Mouse (Mus musculus) layer of hippocampus, adult 8-10 months (tissue): Measurements from ENCODE around the gene Ptges2. TPM values are rescaled to one million over a fixed set of nuclear protein-coding genes. Genes with fewer than 3 reads are reported as not detected.
A peak's percentile ranks its signal among the peaks of the same experiment; 100 is the strongest.

ENCODE experiments used
- DNase-seq, 2 experiments: peaks; one replicate each; pipeline ENCODE4 v3.0.0; 2022; ENCODE audit warnings: low spot score in 2 of 2
- total RNA-seq, 4 experiments: library from RNA; stranded (reverse); gene quantifications; 2 replicates each; pipeline ENCODE4 v1.2.4; 2022

Gene Ptges2
- total RNA-seq, 4 experiments from 2014 or later = 36.5 to 40.0 (median 38.2) TPM

- no peak for DNase-seq
Observed at GRCm38 (mm10) chr2:32413936-32414335, 18.2 kb downstream of the Ptges2 start.

- DNase-seq = no peak
Observed at GRCm38 (mm10) chr2:32415801-32416200, 20.1 kb downstream of the Ptges2 start.

- DNase-seq = no peak
Observed at GRCm38 (mm10) chr2:32416556-32416955, 20.9 kb downstream of the Ptges2 start.

GRCm38 (mm10) chr2:32417486-32417885 lies 21.8 kb downstream of the Ptges2 start:
- DNase-seq = no peak

- DNase-seq = no peak
Observed at GRCm38 (mm10) chr2:32418430-32419151, 22.9 kb downstream of the Ptges2 start.

- DNase-seq = no peak
Observed at GRCm38 (mm10) chr2:32419359-32419758, 23.7 kb downstream of the Ptges2 start.

GRCm38 (mm10) chr2:32420066-32420608 lies 24.4 kb downstream of the Ptges2 start:
- DNase-seq = no peak

- DNase-seq = no peak
Observed at GRCm38 (mm10) chr2:32420647-32421046, 25.0 kb downstream of the Ptges2 start.

GRCm38 (mm10) chr2:32421851-32422251 lies 26.2 kb downstream of the Ptges2 start:
- no peak for DNase-seq

- no peak for DNase-seq
Observed at GRCm38 (mm10) chr2:32423481-32424331, 28.0 kb downstream of the Ptges2 start.

GRCm38 (mm10) chr2:32424796-32425195 lies 29.1 kb downstream of the Ptges2 start:
- no peak for DNase-seq

GRCm38 (mm10) chr2:32425568-32425967 lies 29.9 kb downstream of the Ptges2 start:
- no peak for DNase-seq

GRCm38 (mm10) chr2:32426141-32426540 lies 30.4 kb downstream of the Ptges2 start:
- DNase-seq = no peak

- DNase-seq = no peak
Observed at GRCm38 (mm10) chr2:32427720-32428119, 32.0 kb downstream of the Ptges2 start.

- DNase-seq = peak; percentile 62 to 73
Observed at GRCm38 (mm10) chr2:32428262-32428722, 32.6 kb downstream of the Ptges2 start.

- DNase-seq = no peak
Observed at GRCm38 (mm10) chr2:32429215-32429891, 33.7 kb downstream of the Ptges2 start.

- peak; percentile 90 for DNase-seq
Observed at GRCm38 (mm10) chr2:32430701-32431676, 35.3 kb downstream of the Ptges2 start.

- DNase-seq = no peak
Observed at GRCm38 (mm10) chr2:32436686-32437372, 41.1 kb downstream of the Ptges2 start.

- DNase-seq = no peak
Observed at GRCm38 (mm10) chr2:32437612-32438166, 42.0 kb downstream of the Ptges2 start.
